Mouse (Mus musculus) heart, postnatal 10 days (tissue): ENCODE measurements around the gene Prps1. TPM values are rescaled to one million over a fixed set of nuclear protein-coding genes. Genes with fewer than 3 reads are reported as not detected.

Experiments used
- total RNA-seq, 2 experiments: library from RNA; stranded (reverse); gene quantifications; 2 replicates each; pipeline ENCODE4 v1.2.3; 2021

Gene Prps1
- total RNA-seq, 2 experiments from 2014 or later, result 28.3 to 28.4 TPM

Other genes starting within 250 kb of the Prps1 start
- gene Frmpd3, start 114.3 kb upstream of the Prps1 start, total RNA-seq, result not detected
- gene Tsc22d3, start 144.0 kb downstream of the Prps1 start, total RNA-seq, result 100 to 1,000 TPM; 138 to 195 TPM
- gene Mid2, start 208.0 kb downstream of the Prps1 start, total RNA-seq, result 10 to 100 TPM; 19.9 to 25.9 TPM